13 mouse cellular contexts compared by ENCODE assay signal in the genomic region with DNA sequence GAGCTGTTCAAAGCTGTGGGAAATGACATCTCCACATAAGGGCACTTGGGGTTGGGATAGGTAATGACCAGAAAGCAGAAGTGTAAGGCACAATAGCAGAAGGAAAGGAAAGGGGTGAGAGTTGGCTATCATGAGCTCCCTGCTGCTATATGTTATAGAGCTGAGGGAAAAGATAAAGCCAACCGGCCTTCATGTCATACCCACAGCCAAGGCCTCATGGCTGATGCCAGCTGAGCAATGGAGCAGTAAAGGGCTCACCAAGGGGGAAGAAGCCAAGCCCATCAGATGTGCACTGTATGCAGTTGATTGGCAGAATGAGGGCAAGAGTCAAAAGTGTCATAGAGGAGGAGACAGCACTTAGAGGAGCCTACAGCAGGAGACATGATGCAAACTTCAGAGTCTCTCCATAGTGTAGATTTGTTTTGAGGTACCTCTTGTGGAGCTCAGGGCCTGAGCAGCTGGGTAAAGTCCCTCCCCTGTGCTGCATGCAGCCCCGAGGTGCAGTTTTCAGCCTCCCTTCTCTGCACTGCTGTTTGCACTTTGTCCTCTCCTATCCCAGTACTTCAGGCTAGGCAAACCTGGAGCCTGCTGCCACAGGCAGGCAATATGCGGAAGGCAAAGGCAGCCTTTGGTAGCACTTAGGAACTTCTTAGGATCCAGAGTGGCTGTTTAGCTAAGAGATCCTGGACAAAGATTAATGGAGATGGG. TPM values are rescaled to one million over a fixed set of nuclear protein-coding genes. Genes with fewer than 3 reads are reported as not detected.
DNase-seq lines count a peak whose midpoint lies in the region; ATAC-seq and TF ChIP-seq lines count a peak whose summit lies in the region.
"Had no signal": no experiment of that assay in that cellular context is flagged by ENCODE, and none has a peak within 500 bp of the region (broad histone marks: within the 10 kb centered on the region; RNA-seq: fewer than 3 reads in every experiment).

No protein-coding gene starts in this region.

- TF ChIP-seq RAD21 in MEL (IDR thresholded peaks at IDR 0.05; ENCODE audit: low read depth, low read length) = no peak

- peak; percentile 23 for DNase-seq in adrenal gland, postnatal 14 days
- no peak for DNase-seq in adrenal gland, adult 2 months
- DNase-seq in MEL (ENCODE audit: low read depth, low spot score) = peak; percentile 81
- peak; percentile 41 for DNase-seq in liver, embryonic 13.5 days
- no peak for DNase-seq in lung, postnatal 10 days
- DNase-seq in neural tube, embryonic 10.5 days (ENCODE audit: extremely low spot score, low spot score) = no peak
- no peak for DNase-seq in left cerebral cortex, adult 8-10 months (ENCODE audit: low spot score in 2 of 2)
- DNase-seq: adrenal gland, postnatal 36 days; layer of hippocampus, adult 9-11 months had no signal

- peak; percentile 51 for ATAC-seq in granulocyte monocyte progenitor cell, adult 5-6 weeks (replicated peaks; ENCODE audit: poor library complexity, severe bottlenecking)
- ATAC-seq in liver, embryonic 13.5 days (ENCODE audit: low read depth) = peak; percentile 89
- ATAC-seq: midbrain, embryonic 16.5 days had no signal

- TF ChIP-seq CTCF in MEL (IDR thresholded peaks at IDR 0.05 in 2 of 3, conservative IDR thresholded peaks at IDR 0.05 in 1 of 3; ENCODE audit: control insufficient read depth in 1 of 3, insufficient read depth in 1 of 3, low read depth in 2 of 3, low read length in 3 of 3, poor library complexity in 1 of 3, severe bottlenecking in 1 of 3) = no peak

- peak; percentile 83 to 84 for TF ChIP-seq EP300 in MEL (IDR thresholded peaks at IDR 0.05; ENCODE audit: low read depth in 1 of 2, low read length in 2 of 2)

- peaks cover 90% of the 10 kb centered on the region for H3K79me2 ChIP-seq in MEL (ENCODE audit: control insufficient read depth, insufficient read depth, low read length, poor library complexity)

- peaks cover 41 to 43% of the 10 kb centered on the region in 2 experiments for H3K4me1 ChIP-seq in MEL (ENCODE audit: control insufficient read depth in 1 of 2, insufficient read depth in 2 of 2, low read length in 2 of 2)
- H3K4me1 ChIP-seq in liver, embryonic 13.5 days (replicated peaks) = peaks cover 98% of the 10 kb centered on the region

- H3K27me3 ChIP-seq in MEL (ENCODE audit: control insufficient read depth in 1 of 2, insufficient read depth in 2 of 2, low read length in 2 of 2) = no peaks in the 10 kb centered on the region
- H3K27me3 ChIP-seq in liver, embryonic 13.5 days = no peaks in the 10 kb centered on the region

- H3K36me3 ChIP-seq in MEL (ENCODE audit: control insufficient read depth in 1 of 2, insufficient read depth in 2 of 2, low read length in 2 of 2) = peaks cover 7 to 47% of the 10 kb centered on the region in 2 experiments
- H3K36me3 ChIP-seq in liver, embryonic 13.5 days = no peaks in the 10 kb centered on the region

- no peak overlapping the region for H3K4me3 ChIP-seq in MEL (ENCODE audit: control insufficient read depth in 1 of 2, insufficient read depth in 1 of 2, low read depth in 2 of 2, low read length in 2 of 2)
- no peak overlapping the region for H3K4me3 ChIP-seq in liver, embryonic 13.5 days (replicated peaks)

- no peak overlapping the region for H3K9ac ChIP-seq in MEL (ENCODE audit: control insufficient read depth, low read depth, low read length, poor library complexity, severe bottlenecking)
- H3K9ac ChIP-seq in liver, embryonic 13.5 days = peak overlapping the region; percentile 19; the same call in 1 of the 2 replicates
- H3K9ac ChIP-seq: lung, embryonic 14.5 days had no signal

- peak overlapping the region; percentile 23 for H3K4me2 ChIP-seq in liver, embryonic 13.5 days
- H3K4me2 ChIP-seq: lung, embryonic 14.5 days had no signal

- no peak for TF ChIP-seq POLR2A in MEL (IDR thresholded peaks at IDR 0.05; ENCODE audit: control insufficient read depth in 1 of 2, insufficient read depth in 1 of 2, low read depth in 1 of 2, low read length in 2 of 2, poor library complexity in 1 of 2)

- H3K27ac ChIP-seq in MEL (ENCODE audit: control insufficient read depth, low read depth, low read length) = peak overlapping the region; percentile 62
- peak overlapping the region; percentile 82 for H3K27ac ChIP-seq in liver, embryonic 13.5 days

- H3K9me3 ChIP-seq in MEL (replicated peaks; ENCODE audit: insufficient read depth, low read length) = no peaks in the 10 kb centered on the region
- no peaks in the 10 kb centered on the region for H3K9me3 ChIP-seq in liver, embryonic 13.5 days (replicated peaks)

- WGBS in liver, embryonic 13.5 days (ENCODE audit: insufficient replicate concordance) = 37% methylated on average over 3 of the region's 3 CpGs

TF ChIP-seq in MEL, 35 proteins besides CTCF, POLR2A, EP300 and RAD21:
- TF ChIP-seq MYC (IDR thresholded peaks at IDR 0.05; ENCODE audit: low read depth, low read length) = peak; percentile 50; the same call in 1 of the 2 replicates
- no peak for TF ChIP-seq ZMIZ1 (IDR thresholded peaks at IDR 0.05; ENCODE audit: low read depth, low read length)
- peak; percentile 89 for TF ChIP-seq TAL1 (IDR thresholded peaks at IDR 0.05; ENCODE audit: low read length)
- peak; percentile 79 for TF ChIP-seq GATA1 (IDR thresholded peaks at IDR 0.05; ENCODE audit: low read depth, low read length)
- no peak for TF ChIP-seq E2F4 (IDR thresholded peaks at IDR 0.05; ENCODE audit: borderline replicate concordance, low read depth, low read length)
- peak; percentile 38; the same call in 1 of the 2 replicates for TF ChIP-seq MAX (IDR thresholded peaks at IDR 0.05; ENCODE audit: low read length)
- no peak for TF ChIP-seq ELF1 (IDR thresholded peaks at IDR 0.05; ENCODE audit: low read depth, low read length)
- TF ChIP-seq POLR2AphosphoS2 (IDR thresholded peaks at IDR 0.05; ENCODE audit: low read length) = no peak
- TF ChIP-seq MAZ (IDR thresholded peaks at IDR 0.05; ENCODE audit: low read depth, low read length) = no peak
- no peak for TF ChIP-seq NELFE (IDR thresholded peaks at IDR 0.05; ENCODE audit: low read depth, low read length)
- TF ChIP-seq HCFC1 (IDR thresholded peaks at IDR 0.05; ENCODE audit: low read depth, low read length) = no peak
- TF ChIP-seq MEF2A (IDR thresholded peaks at IDR 0.05; ENCODE audit: extremely low read depth, insufficient replicate concordance, low read depth, low read length, poor library complexity, severe bottlenecking) = no peak
- peak; percentile 86 for TF ChIP-seq ETS1 (IDR thresholded peaks at IDR 0.05; ENCODE audit: low read depth, low read length)
- peak; percentile 76; the same call in 1 of the 2 replicates for TF ChIP-seq SIN3A (IDR thresholded peaks at IDR 0.05; ENCODE audit: low read length)
- peak; percentile 55; the same call in 1 of the 2 replicates for TF ChIP-seq MXI1 (IDR thresholded peaks at IDR 0.05; ENCODE audit: low read depth, low read length)
- TF ChIP-seq TCF12 (IDR thresholded peaks at IDR 0.05; ENCODE audit: low read depth, low read length) = peak; percentile 85

RNA-seq across cellular contexts. Expression of gene Minos1, which starts 14.4 kb away (rescaled TPM):
- total RNA-seq in adrenal gland, postnatal 14 days (2021) = 480 and 499 TPM in 2 replicates
- total RNA-seq in adrenal gland, adult 2 months (2021) = 100 to 1,000 TPM; 333 to 412 TPM
- polyA plus RNA-seq in adrenal gland, adult 2 months (2012; rRNA removed) = 26.7 and 38.9 TPM in 2 replicates
- total RNA-seq in MEL (2012; rRNA removed) = 163 and 183 TPM in 2 replicates
- 100 to 1,000 TPM in 1 of 2 experiments, not detected in 1; 401 TPM for polyA plus RNA-seq in MEL (2012; ENCODE audit: insufficient read depth in 1 of 2, insufficient read length in 2 of 2, low read depth in 1 of 2, low replicate concordance in 2 of 2, missing spikeins in 1 of 2)
- 530 and 613 TPM in 2 replicates for total RNA-seq in granulocyte monocyte progenitor cell, adult 5-6 weeks (2014; fragmentation: Nextera tagmentation)
- total RNA-seq in granulocyte monocyte progenitor cell, adult 5-6 weeks (2017) = 186 and 246 TPM in 2 replicates
- 403 and 435 TPM in 2 replicates for polyA plus RNA-seq in liver, embryonic 13.5 days (2015; fragmentation: Nextera tagmentation; extraction: Ambion mirVana)
- total RNA-seq in left cerebral cortex, adult 8-10 months (2022) = 100 to 1,000 TPM; 182 to 221 (median 192) TPM

RNA-seq across cellular contexts. Expression of gene Nbl1, which starts 23.7 kb away (rescaled TPM):
- 33.7 and 39.8 TPM in 2 replicates for total RNA-seq in adrenal gland, postnatal 14 days (2021)
- 10 to 100 TPM; 44.0 to 64.4 TPM for total RNA-seq in adrenal gland, adult 2 months (2021)
- 135 and 182 TPM in 2 replicates for polyA plus RNA-seq in adrenal gland, adult 2 months (2012; rRNA removed)
- total RNA-seq in MEL (2012; rRNA removed) = not detected in 2 replicates
- polyA plus RNA-seq in MEL (2012; ENCODE audit: insufficient read depth in 1 of 2, insufficient read length in 2 of 2, low read depth in 1 of 2, low replicate concordance in 2 of 2, missing spikeins in 1 of 2) = under 1 TPM in 1 of 2 experiments, not detected in 1; 0.14 TPM
- total RNA-seq in granulocyte monocyte progenitor cell, adult 5-6 weeks (2014; fragmentation: Nextera tagmentation) = not detected in 2 replicates
- total RNA-seq in granulocyte monocyte progenitor cell, adult 5-6 weeks (2017) = not detected in 2 replicates
- 1.6 and 2.0 TPM in 2 replicates for polyA plus RNA-seq in liver, embryonic 13.5 days (2015; fragmentation: Nextera tagmentation; extraction: Ambion mirVana)
- total RNA-seq in left cerebral cortex, adult 8-10 months (2022) = 10 to 100 TPM; 52.1 to 64.5 (median 55.5) TPM

RNA-seq across cellular contexts. Expression of gene Htr6, which starts 41.1 kb away (rescaled TPM):
- 0.15 TPM in 1 of 2 replicates, not detected in the other for total RNA-seq in adrenal gland, postnatal 14 days (2021)
- under 1 TPM; 0.14 to 0.41 TPM for total RNA-seq in adrenal gland, adult 2 months (2021)
- 1.1 and 1.3 TPM in 2 replicates for polyA plus RNA-seq in adrenal gland, adult 2 months (2012; rRNA removed)
- 0.08 TPM in 1 of 2 replicates, not detected in the other for total RNA-seq in MEL (2012; rRNA removed)
- not detected for polyA plus RNA-seq in MEL (2012; ENCODE audit: insufficient read depth in 1 of 2, insufficient read length in 2 of 2, low read depth in 1 of 2, low replicate concordance in 2 of 2, missing spikeins in 1 of 2)
- not detected in 2 replicates for total RNA-seq in granulocyte monocyte progenitor cell, adult 5-6 weeks (2014; fragmentation: Nextera tagmentation)
- not detected in 2 replicates for total RNA-seq in granulocyte monocyte progenitor cell, adult 5-6 weeks (2017)
- not detected in 2 replicates for polyA plus RNA-seq in liver, embryonic 13.5 days (2015; fragmentation: Nextera tagmentation; extraction: Ambion mirVana)
- 1 to 10 TPM; 6.2 to 8.0 (median 7.4) TPM for total RNA-seq in left cerebral cortex, adult 8-10 months (2022)
- polyA plus RNA-seq: heart, embryonic 16.5 days; lung, embryonic 14.5 days had no signal

Comparison
In these comparisons a context has a peak if more than half of its experiments do, and no peak if none do; other contexts are left out.
1. DNase-seq: peak in adrenal gland, postnatal 14 days (single experiment), MEL (single experiment) and liver, embryonic 13.5 days (single experiment); none in adrenal gland, adult 2 months (single experiment), lung, postnatal 10 days (single experiment), neural tube, embryonic 10.5 days (single experiment) and left cerebral cortex, adult 8-10 months (0 of 2).
2. RNA of gene Nbl1, which starts 23.7 kb away (total RNA-seq): 44.0 to 64.4 TPM in adrenal gland, adult 2 months, 52.1 to 64.5 TPM in left cerebral cortex, adult 8-10 months and 33.7 to 39.8 TPM in adrenal gland, postnatal 14 days; not detected in MEL and not detected in granulocyte monocyte progenitor cell, adult 5-6 weeks; every median in the first group is over 10 times any median in the second.